Mouse (Mus musculus) myocyte (in vitro differentiated cells): ENCODE data around the gene Kcnd3. TPM values are rescaled to one million over a fixed set of nuclear protein-coding genes. Genes with fewer than 3 reads are reported as not detected.

Experiments used
- H3K27me3 ChIP-seq: one replicate; pipeline ENCODE4 v1.6.1; 2011; ENCODE audit not compliant: control insufficient read depth, insufficient read depth, insufficient read length
- H3K36me3 ChIP-seq: one replicate; pipeline ENCODE4 v1.6.1; 2011; ENCODE audit not compliant: control insufficient read depth, insufficient read depth
- H3K4me2 ChIP-seq: one replicate; pipeline ENCODE4 v1.6.1; 2011; ENCODE audit warnings: low read depth, control low read depth
- H3K4me3 ChIP-seq: one replicate; pipeline ENCODE4 v1.5.1; 2011; ENCODE audit warnings: mild to moderate bottlenecking, control low read depth, moderate library complexity
- H3K79me2 ChIP-seq: one replicate; pipeline ENCODE4 v1.6.1; 2011; ENCODE audit not compliant: control insufficient read depth, insufficient read depth
- H3ac ChIP-seq: one replicate; pipeline ENCODE4 v1.6.1; 2011; ENCODE audit not compliant: control insufficient read depth, insufficient read length
- CEBPB ChIP-seq: IDR thresholded peaks from 2 replicates; pipeline ENCODE4 v1.6.1; 2011; ENCODE audit warnings: mild to moderate bottlenecking, moderate library complexity; ENCODE audit not compliant: poor library complexity, insufficient read depth, severe bottlenecking
- E2F4 ChIP-seq: IDR thresholded peaks from one replicate; pipeline ENCODE4 v1.6.1; 2011; ENCODE audit warnings: mild to moderate bottlenecking, control low read depth, moderate library complexity; ENCODE audit not compliant: insufficient read depth
- MAX ChIP-seq: IDR thresholded peaks from one replicate; pipeline ENCODE4 v1.6.1; 2011; ENCODE audit warnings: low read depth, mild to moderate bottlenecking, control low read depth
- MYOD1 ChIP-seq, 3 experiments: IDR thresholded peaks; one replicate each; pipeline ENCODE4 v1.6.1; 2011; ENCODE audit warnings: control low read depth in 2 of 3, low read depth in 2 of 3, mild to moderate bottlenecking in 2 of 3, moderate library complexity in 1 of 3; ENCODE audit not compliant: insufficient read length in 2 of 3, control insufficient read depth in 1 of 3
- MYOG ChIP-seq, 3 experiments: IDR thresholded peaks; one replicate each; pipeline ENCODE4 v1.6.1; 2011; ENCODE audit warnings: control low read depth in 2 of 3, low read depth in 2 of 3, mild to moderate bottlenecking in 2 of 3; ENCODE audit not compliant: insufficient read length in 2 of 3, control insufficient read depth in 1 of 3, insufficient read depth in 1 of 3
- POLR2A ChIP-seq: IDR thresholded peaks from one replicate; pipeline ENCODE4 v1.6.1; 2011; ENCODE audit warnings: low read depth, mild to moderate bottlenecking, control low read depth, moderate library complexity; ENCODE audit not compliant: insufficient read length
- POLR2AphosphoS2 ChIP-seq: IDR thresholded peaks from one replicate; pipeline ENCODE4 v1.6.1; 2011; ENCODE audit warnings: low read depth, control low read depth; ENCODE audit not compliant: insufficient read length
- REST ChIP-seq: IDR thresholded peaks from one replicate; pipeline ENCODE4 v1.6.1; 2011; ENCODE audit warnings: mild to moderate bottlenecking, control low read depth, moderate library complexity; ENCODE audit not compliant: insufficient read depth, insufficient read length
- SRF ChIP-seq: IDR thresholded peaks from one replicate; pipeline ENCODE4 v1.6.1; 2011; ENCODE audit warnings: low read depth; ENCODE audit not compliant: control insufficient read depth, insufficient read length
- TCF12 ChIP-seq: IDR thresholded peaks from one replicate; pipeline ENCODE4 v1.6.1; 2011; ENCODE audit warnings: mild to moderate bottlenecking, control low read depth; ENCODE audit not compliant: poor library complexity, insufficient read depth, severe bottlenecking
- TCF3 ChIP-seq: IDR thresholded peaks from one replicate; pipeline ENCODE4 v1.6.1; 2011; ENCODE audit warnings: low read depth, control low read depth; ENCODE audit not compliant: insufficient read length
- USF1 ChIP-seq: IDR thresholded peaks from one replicate; pipeline ENCODE4 v1.6.1; 2011; ENCODE audit warnings: low read depth, mild to moderate bottlenecking, control low read depth, moderate library complexity
- polyA plus RNA-seq: library from polyadenylated mRNA; unstranded; fragments of >200 nt; fragmentation: generic; extraction: Trizol; gene quantifications from one replicate; pipeline ENCODE4 v1.2.1, GENCODE M21; 2012; ENCODE audit warnings: missing spikeins

Gene Kcnd3
- polyA plus RNA-seq, 1 experiment = not detected

DNA sequence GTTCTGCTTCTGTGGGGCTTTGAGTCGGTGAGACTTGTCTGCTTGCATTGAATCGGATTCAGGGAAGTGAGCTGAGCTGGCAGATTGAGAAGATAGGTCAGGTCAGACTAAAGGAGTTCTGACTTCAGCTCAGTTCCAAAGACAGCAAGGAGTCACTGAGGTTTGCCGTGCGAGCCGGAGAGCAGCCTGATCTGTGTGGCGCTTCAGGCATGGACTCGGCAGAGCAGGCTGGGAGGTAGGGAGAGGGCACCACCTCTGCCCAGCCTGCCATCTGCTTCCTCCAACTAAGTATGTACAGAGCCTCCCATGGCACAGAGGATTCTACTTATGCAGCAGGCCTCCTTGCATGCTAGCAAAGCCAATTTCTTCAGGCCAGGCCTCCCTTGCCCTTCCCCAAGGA lies 44.1 kb downstream of the Kcnd3 start:
- TF ChIP-seq MAX = no peak
- no peak for TF ChIP-seq POLR2AphosphoS2
- TF ChIP-seq REST = no peak
- no peak for TF ChIP-seq TCF12
- TF ChIP-seq POLR2A = no peak
- TF ChIP-seq MYOD1 (IDR thresholded peaks at IDR 0.05; ENCODE audit: control insufficient read depth in 1 of 3, insufficient read length in 2 of 3, low read depth in 2 of 3) = no peak
- TF ChIP-seq E2F4 = no peak
- no peak for TF ChIP-seq CEBPB
- Histone ChIP-seq H3K4me2 (no peak overlapping the region), H3ac (no peak overlapping the region), H3K4me3 (no peak overlapping the region), H3K79me2 (no peaks in the 10 kb centered on the region), H3K27me3 (no peaks in the 10 kb centered on the region), H3K36me3 (no peaks in the 10 kb centered on the region)

DNA sequence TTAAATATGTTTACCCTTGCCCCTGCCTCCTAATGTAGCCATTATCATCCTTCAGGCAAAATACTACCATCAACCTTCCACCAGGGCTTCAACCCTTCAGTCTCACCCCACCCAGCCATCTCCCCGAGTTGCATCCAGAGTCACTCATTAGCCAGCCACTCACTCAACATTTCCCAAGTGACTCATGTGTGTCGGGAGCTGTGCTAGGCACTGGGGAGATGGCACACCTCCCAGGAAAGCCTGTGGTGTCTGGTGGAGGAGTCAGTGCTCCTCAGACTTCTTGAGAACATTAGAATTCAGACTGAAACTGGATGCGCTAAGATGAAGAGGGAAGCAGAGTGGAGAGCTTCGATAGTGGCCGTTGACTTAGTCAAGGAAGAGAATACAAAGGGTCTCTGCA lies 44.8 kb downstream of the Kcnd3 start:
- TF ChIP-seq MYOD1 (IDR thresholded peaks at IDR 0.05; ENCODE audit: control insufficient read depth in 1 of 3, insufficient read length in 2 of 3, low read depth in 2 of 3) = no peak
- TF ChIP-seq REST = no peak
- TF ChIP-seq USF1 = no peak
- no peak for TF ChIP-seq TCF12
- TF ChIP-seq POLR2AphosphoS2 = no peak
- TF ChIP-seq CEBPB = no peak
- no peak for TF ChIP-seq TCF3
- TF ChIP-seq POLR2A = no peak
- no peak for TF ChIP-seq MAX
- no peak for TF ChIP-seq E2F4
- no peak for TF ChIP-seq SRF
- TF ChIP-seq MYOG (IDR thresholded peaks at IDR 0.05; ENCODE audit: control insufficient read depth in 1 of 3, insufficient read depth in 1 of 3, insufficient read length in 2 of 3, low read depth in 2 of 3) = no peak
- H3K79me2 ChIP-seq = no peaks in the 10 kb centered on the region
- H3K4me2 ChIP-seq = no peak overlapping the region
- no peak overlapping the region for H3K4me3 ChIP-seq
- no peak overlapping the region for H3ac ChIP-seq
- no peaks in the 10 kb centered on the region for H3K27me3 ChIP-seq
- no peaks in the 10 kb centered on the region for H3K36me3 ChIP-seq

DNA sequence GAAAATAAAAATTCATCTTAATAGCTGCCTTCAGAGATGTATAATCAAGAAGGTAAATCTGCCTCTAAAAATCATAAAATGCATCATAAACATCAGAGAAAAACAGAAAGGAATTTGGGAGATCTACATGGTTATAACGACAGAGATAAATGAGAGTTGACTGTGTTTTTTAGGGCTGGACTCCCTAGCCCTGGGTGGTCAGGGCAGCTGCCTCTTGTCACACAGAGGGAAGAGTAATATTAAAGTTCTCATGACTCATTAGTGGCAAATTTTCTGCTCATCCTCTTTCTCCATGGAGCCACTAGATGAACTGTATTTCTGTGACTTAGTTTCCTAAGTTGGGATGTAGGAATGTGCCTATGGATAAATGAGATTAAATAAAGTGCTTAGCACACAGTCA lies 48.9 kb downstream of the Kcnd3 start:
- Histone ChIP-seq H3ac (no peak overlapping the region), H3K4me3 (no peak overlapping the region)

DNA sequence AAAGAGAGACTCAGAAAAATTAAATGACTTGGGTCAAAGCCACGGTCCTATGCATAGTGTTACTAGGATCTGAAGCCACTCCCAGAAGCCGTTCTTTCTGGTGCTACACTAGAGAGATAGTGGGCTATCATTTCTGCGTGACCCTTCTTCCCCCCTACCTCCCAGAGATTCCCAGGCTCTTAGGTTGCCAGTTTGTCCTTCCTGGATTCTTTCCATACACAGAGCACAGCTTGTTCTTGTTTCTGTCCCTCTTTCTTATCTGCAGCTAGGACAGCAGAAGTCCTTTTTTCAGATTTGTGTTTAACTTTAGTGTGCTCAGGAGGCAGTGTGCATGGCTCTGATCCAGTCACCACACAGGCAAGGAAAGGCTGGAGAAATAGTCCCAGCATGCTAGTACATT lies 52.1 kb downstream of the Kcnd3 start:
- Histone ChIP-seq H3K4me3 (no peak overlapping the region), H3K79me2 (no peaks in the 10 kb centered on the region), H3K27me3 (peaks cover 4% of the 10 kb centered on the region), H3ac (no peak overlapping the region), H3K4me2 (no peak overlapping the region), H3K36me3 (no peaks in the 10 kb centered on the region)
- TF ChIP-seq TCF12 = no peak
- no peak for TF ChIP-seq MYOD1 (IDR thresholded peaks at IDR 0.05; ENCODE audit: control insufficient read depth in 1 of 3, insufficient read length in 2 of 3, low read depth in 2 of 3)
- no peak for TF ChIP-seq E2F4
- TF ChIP-seq POLR2AphosphoS2 = no peak
- no peak for TF ChIP-seq POLR2A
- no peak for TF ChIP-seq MYOG (IDR thresholded peaks at IDR 0.05; ENCODE audit: control insufficient read depth in 1 of 3, insufficient read depth in 1 of 3, insufficient read length in 2 of 3, low read depth in 2 of 3)
- no peak for TF ChIP-seq SRF
- TF ChIP-seq CEBPB = no peak
- TF ChIP-seq MAX = no peak
- no peak for TF ChIP-seq USF1
- TF ChIP-seq REST = no peak
- TF ChIP-seq TCF3 = no peak

More for the DNA sequence above, 48.9 kb downstream of the Kcnd3 start:
- H3K79me2 ChIP-seq = no peaks in the 10 kb centered on the region
- no peak overlapping the region for H3K4me2 ChIP-seq
- no peaks in the 10 kb centered on the region for H3K36me3 ChIP-seq
- no peak for TF ChIP-seq MAX
- TF ChIP-seq POLR2AphosphoS2 = no peak
- TF ChIP-seq POLR2A = no peak
- TF ChIP-seq MYOG (IDR thresholded peaks at IDR 0.05; ENCODE audit: control insufficient read depth in 1 of 3, insufficient read depth in 1 of 3, insufficient read length in 2 of 3, low read depth in 2 of 3) = no peak
- no peak for TF ChIP-seq REST
- TF ChIP-seq TCF3 = no peak
- no peak for TF ChIP-seq USF1
- TF ChIP-seq MYOD1 (IDR thresholded peaks at IDR 0.05; ENCODE audit: control insufficient read depth in 1 of 3, insufficient read length in 2 of 3, low read depth in 2 of 3) = no peak
- no peak for TF ChIP-seq SRF
- TF ChIP-seq CEBPB = no peak
- no peak for TF ChIP-seq TCF12
- H3K27me3 ChIP-seq = peaks cover 4% of the 10 kb centered on the region
